Mouse (Mus musculus) kidney, embryonic 16.5 days (tissue): ENCODE measurements around the gene Abcf2. TPM values are rescaled to one million over a fixed set of nuclear protein-coding genes. Genes with fewer than 3 reads are reported as not detected.

Experiments
- ATAC-seq: fragments of 200-750 bp; cut with Nextera tagmentation; 2 replicates; pipeline ENCODE4 v1.8.0; 2017; ENCODE audit warnings: moderate TSS enrichment; ENCODE audit not compliant: low FRiP score, low TSS enrichment
- H3K27ac ChIP-seq: fragments of 300-500 bp; sonication (generic); 2 replicates; pipeline ENCODE4 v1.5.1; 2014; ENCODE audit warnings: low read length
- H3K27me3 ChIP-seq: fragments of 300-500 bp; sonication (generic); 2 replicates; pipeline ENCODE4 v1.6.1; 2014; ENCODE audit warnings: low read length, control low read depth, mixed read lengths; ENCODE audit not compliant: insufficient read depth
- H3K36me3 ChIP-seq: fragments of 300-500 bp; sonication (generic); 2 replicates; pipeline ENCODE4 v1.6.1; 2014; ENCODE audit warnings: low read length, control low read depth, mixed read lengths; ENCODE audit not compliant: insufficient read depth
- H3K4me1 ChIP-seq: fragments of 300-500 bp; sonication (generic); 2 replicates; pipeline ENCODE4 v1.6.1; 2014; ENCODE audit warnings: low read length, control low read depth, mixed read lengths; ENCODE audit not compliant: insufficient read depth
- H3K4me2 ChIP-seq: fragments of 300-500 bp; sonication (generic); replicated peaks from 2 replicates; pipeline ENCODE4 v1.6.1; 2014; ENCODE audit warnings: low read depth, low read length
- H3K4me3 ChIP-seq: fragments of 300-500 bp; sonication (generic); 2 replicates; pipeline ENCODE4 v1.5.1; 2014; ENCODE audit warnings: mild to moderate bottlenecking, low read length
- H3K9ac ChIP-seq: fragments of 300-500 bp; sonication (generic); replicated peaks from 2 replicates; pipeline ENCODE4 v1.6.1; 2014; ENCODE audit warnings: low read length
- H3K9me3 ChIP-seq: fragments of 300-500 bp; sonication (generic); 2 replicates; pipeline ENCODE4 v1.6.1; 2016; ENCODE audit warnings: low read length, control low read depth
- WGBS: fragments of 180-500 bp; shearing (Covaris S2); extraction: QIAGEN DNeasy Blood & Tissue Kit; methylation state at CpG from one replicate; pipeline ENCODE4 v1.1.7; 2014; 5-methylcytosine and 5-hydroxymethylcytosine counted together
- polyA plus RNA-seq: library from polyadenylated mRNA; unstranded; fragments of >200 nt; fragmentation: Nextera tagmentation; extraction: Ambion mirVana; gene quantifications from 2 replicates; pipeline ENCODE4 v1.2.1, GENCODE M21; 2015

The Abcf2 gene
- polyA plus RNA-seq, 1 experiment from 2014 or later, result 118 TPM

GRCm38 (mm10) chr5:24551317-24551688, 26.0 kb downstream of the Abcf2 start:
- H3K4me1 ChIP-seq, result peaks cover 20% of the 10 kb centered on the region
- no peaks in the 10 kb centered on the region for H3K36me3 ChIP-seq
- H3K27me3 ChIP-seq, result peaks cover 18% of the 10 kb centered on the region
- peak overlapping the region; percentile 13; the same call in 1 of the 2 replicates for H3K4me3 ChIP-seq
- H3K9me3 ChIP-seq, result 0 out of 2 replicates have a peak, but pooled peaks cover 3% of the 10 kb centered on the region
- peak overlapping the region; percentile 54 for H3K9ac ChIP-seq
- ATAC-seq, result no peak; the same call in 1 of the 2 replicates
- peak overlapping the region; percentile 57 for H3K4me2 ChIP-seq
- 0 out of 2 replicates have a peak overlapping the region, but pooled peaks have one; percentile 5 for H3K27ac ChIP-seq
- 33% methylated on average over 2 of the region's 2 CpGs for WGBS

DNA sequence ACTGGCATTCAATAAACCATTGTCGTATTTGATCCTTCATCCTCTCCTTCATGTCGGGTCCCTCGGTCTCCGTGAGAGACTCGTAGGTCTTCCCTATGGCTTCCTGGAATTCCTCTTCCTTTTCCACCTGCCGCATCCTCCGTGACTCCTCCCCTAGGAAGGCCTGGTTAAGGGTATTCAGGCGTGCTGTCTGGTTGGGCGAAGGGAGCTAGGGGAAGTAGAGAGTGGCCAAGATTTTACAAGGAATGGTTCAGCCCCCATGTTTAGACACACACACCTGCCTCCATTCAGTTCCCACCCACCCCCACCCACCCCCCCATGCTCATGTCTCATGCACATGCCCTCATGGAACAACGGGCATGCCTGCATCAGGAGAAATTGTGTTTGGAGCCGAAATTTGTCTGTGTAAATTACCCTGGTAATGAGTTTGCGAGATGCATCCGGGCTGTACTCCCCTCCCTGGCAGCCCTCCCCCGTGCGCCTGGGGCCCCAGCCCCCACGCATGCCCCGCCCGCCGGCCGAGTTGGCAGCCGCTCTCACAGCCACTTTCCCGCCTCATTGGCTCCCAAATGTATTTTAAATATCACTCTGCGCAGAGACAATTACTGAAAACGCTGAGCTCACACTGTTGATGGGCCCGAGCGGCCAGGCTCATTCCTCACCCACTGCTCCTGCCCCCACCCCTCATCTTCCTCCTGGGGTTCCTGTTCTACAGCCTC, 26.5 kb downstream of the Abcf2 start:
- 0 out of 2 replicates have a peak overlapping the region, but pooled peaks have one; percentile 5 for H3K27ac ChIP-seq
- H3K4me1 ChIP-seq, result peaks cover 20% of the 10 kb centered on the region
- 15% methylated on average over 26 of the region's 26 CpGs for WGBS
- 0 out of 2 replicates have a peak, but pooled peaks cover 1% of the 10 kb centered on the region for H3K9me3 ChIP-seq
- peak overlapping the region; percentile 13; the same call in 1 of the 2 replicates for H3K4me3 ChIP-seq
- no peaks in the 10 kb centered on the region for H3K36me3 ChIP-seq
- H3K4me2 ChIP-seq, result peak overlapping the region; percentile 57
- peaks cover 18% of the 10 kb centered on the region for H3K27me3 ChIP-seq
- peak; percentile 74 for ATAC-seq
- H3K9ac ChIP-seq, result peak overlapping the region; percentile 54

- H3K27me3 ChIP-seq, result peaks cover 5% of the 10 kb centered on the region; the same call in 1 of the 2 replicates
- WGBS, result 78% methylated on average over 7 of the region's 7 CpGs
Measured at GRCm38 (mm10) chr5:24542643-24543042, 34.6 kb downstream of the Abcf2 start.

GRCm38 (mm10) chr5:24541144-24541569, 36.1 kb downstream of the Abcf2 start:
- no peaks in the 10 kb centered on the region for H3K9me3 ChIP-seq
- 15% methylated on average over 6 of the region's 6 CpGs for WGBS
- peak overlapping the region; percentile 51 for H3K4me2 ChIP-seq
- no peak overlapping the region for H3K4me3 ChIP-seq
- H3K9ac ChIP-seq, result no peak overlapping the region
- peaks cover 17% of the 10 kb centered on the region for H3K4me1 ChIP-seq
- H3K27me3 ChIP-seq, result peaks cover 5% of the 10 kb centered on the region; the same call in 1 of the 2 replicates
- H3K36me3 ChIP-seq, result no peaks in the 10 kb centered on the region
- ATAC-seq, result peak; percentile 29; the same call in 1 of the 2 replicates
- no peak overlapping the region for H3K27ac ChIP-seq

More at GRCm38 (mm10) chr5:24542643-24543042, 34.6 kb downstream of the Abcf2 start:
- Histone ChIP-seq H3K9ac (no peak overlapping the region), H3K36me3 (no peaks in the 10 kb centered on the region), H3K27ac (no peak overlapping the region), H3K9me3 (no peaks in the 10 kb centered on the region), H3K4me3 (no peak overlapping the region), H3K4me1 (peaks cover 17% of the 10 kb centered on the region), H3K4me2 (no peak overlapping the region)
- ATAC-seq, result no peak

DNA sequence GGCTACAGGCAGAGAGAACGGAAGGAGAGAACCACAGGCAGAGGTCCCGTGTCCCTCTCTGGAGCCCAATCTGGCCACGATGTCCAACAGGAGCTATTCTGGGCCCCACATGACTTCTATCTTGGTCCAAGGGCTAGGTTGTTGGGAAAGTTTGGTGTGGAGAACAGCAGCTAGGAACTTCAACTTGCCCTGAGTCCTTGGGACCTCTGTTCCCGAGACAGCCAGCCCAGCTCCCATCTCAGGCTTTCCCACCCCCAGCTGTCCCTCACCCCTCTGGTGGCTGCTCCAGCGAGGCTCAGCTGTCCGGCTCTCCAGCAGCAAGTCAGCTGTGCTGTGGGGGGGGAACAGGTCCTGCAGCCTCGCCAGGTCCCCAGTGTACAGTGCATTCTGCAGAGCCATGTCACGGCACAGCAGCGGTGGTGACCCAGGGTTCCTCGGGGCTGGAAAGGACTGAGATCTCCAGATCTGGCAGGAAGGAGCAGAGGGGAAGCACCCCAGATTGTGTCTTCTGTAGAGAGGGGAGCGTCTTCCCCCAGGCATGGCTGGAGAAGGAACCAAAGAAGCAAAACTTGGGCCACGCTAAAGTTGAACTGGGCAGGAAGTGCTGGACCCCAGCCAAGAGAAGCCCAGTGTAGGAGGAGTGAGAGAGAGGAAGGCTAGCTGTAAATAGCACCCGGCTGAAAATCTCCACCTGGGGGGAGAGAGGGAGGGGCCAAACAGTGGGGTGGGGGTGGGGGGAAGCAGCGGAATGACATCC, 36.7 kb downstream of the Abcf2 start, which contains the start of gene Asb10:
Gene Asb10, minus strand, starts transcription at position 592 of the 757 bp plus-strand sequence.
- peaks cover 17% of the 10 kb centered on the region for H3K4me1 ChIP-seq
- H3K4me2 ChIP-seq, result peak within 1 kb of the TSS; percentile 51
- H3K9me3 ChIP-seq, result no peaks in the 10 kb centered on the region
- whole genome bisulfite sequencing, result 15% methylated on average over 14 of the region's 14 CpGs
- peak within 1 kb of the TSS; percentile 1; the same call in 1 of the 2 replicates for H3K9ac ChIP-seq
- peak; percentile 79 for ATAC-seq
- peak within 1 kb of the TSS; percentile 26 for H3K4me3 ChIP-seq
- H3K36me3 ChIP-seq, result no peaks in the 10 kb centered on the region
- peaks cover 5% of the 10 kb centered on the region; the same call in 1 of the 2 replicates for H3K27me3 ChIP-seq
- H3K27ac ChIP-seq, result peak within 1 kb of the TSS; percentile 46

- WGBS, result 72% methylated on average over 22 of the region's 22 CpGs
- peaks cover 5% of the 10 kb centered on the region; the same call in 1 of the 2 replicates for H3K27me3 ChIP-seq
- no peaks in the 10 kb centered on the region for H3K9me3 ChIP-seq
- no peak for ATAC-seq
- no peak overlapping the region for H3K9ac ChIP-seq
- no peak overlapping the region for H3K4me3 ChIP-seq
- no peaks in the 10 kb centered on the region for H3K36me3 ChIP-seq
- H3K27ac ChIP-seq, result no peak overlapping the region
- peaks cover 17% of the 10 kb centered on the region for H3K4me1 ChIP-seq
- peak overlapping the region; percentile 51; the same call in 1 of the 2 replicates for H3K4me2 ChIP-seq
Measured at GRCm38 (mm10) chr5:24539571-24540296, 37.5 kb downstream of the Abcf2 start.

DNA sequence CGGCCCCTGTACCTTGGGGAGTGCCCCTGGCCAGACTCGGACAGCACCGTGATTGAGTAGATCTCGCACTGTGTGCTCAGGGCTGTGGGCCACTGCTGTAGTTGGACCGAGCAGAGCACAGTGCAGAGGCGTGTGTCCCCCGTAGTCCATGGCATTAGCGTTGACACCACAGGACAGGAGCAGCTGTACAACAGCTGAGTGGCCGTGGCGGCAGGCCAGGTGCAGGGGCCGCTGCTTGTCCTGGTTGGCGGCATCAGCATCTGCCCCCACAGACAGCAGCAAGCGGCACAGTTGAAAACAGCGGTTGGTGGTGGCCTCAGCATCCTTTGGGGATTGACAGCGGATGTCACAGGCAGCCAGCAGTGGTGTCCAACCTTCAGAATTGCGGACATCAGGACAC, 39.6 kb downstream of the Abcf2 start:
- no peak overlapping the region for H3K27ac ChIP-seq
- no peak overlapping the region for H3K4me3 ChIP-seq
- no peak overlapping the region for H3K9ac ChIP-seq
- no peak for ATAC-seq
- no peaks in the 10 kb centered on the region for H3K9me3 ChIP-seq
- H3K36me3 ChIP-seq, result no peaks in the 10 kb centered on the region
- peaks cover 17% of the 10 kb centered on the region for H3K4me1 ChIP-seq
- 61% methylated on average over 16 of the region's 16 CpGs for WGBS
- peaks cover 7% of the 10 kb centered on the region; the same call in 1 of the 2 replicates for H3K27me3 ChIP-seq
- no peak overlapping the region for H3K4me2 ChIP-seq

DNA sequence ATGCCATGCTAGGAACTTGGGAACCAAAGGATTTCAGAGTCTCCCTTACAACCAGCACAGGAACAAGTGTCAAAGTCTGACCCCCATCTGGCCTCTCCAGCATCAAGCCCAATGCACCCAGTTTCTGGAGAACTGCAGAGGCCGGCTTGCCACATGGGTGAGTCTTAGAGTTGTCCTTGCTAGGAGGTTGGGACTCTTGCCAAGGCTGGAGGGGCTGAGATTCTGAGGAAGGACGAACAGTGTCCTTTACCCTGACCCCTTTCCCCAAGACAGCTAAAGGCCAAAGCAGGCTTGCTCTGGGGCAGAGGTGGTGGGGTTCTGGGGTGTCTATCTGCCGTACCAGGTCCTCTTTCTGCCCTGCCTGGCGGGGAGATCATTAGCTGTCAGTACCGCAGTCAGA, 40.8 kb downstream of the Abcf2 start:
- peaks cover 17% of the 10 kb centered on the region for H3K4me1 ChIP-seq
- no peak overlapping the region for H3K4me2 ChIP-seq
- H3K27ac ChIP-seq, result no peak overlapping the region
- no peaks in the 10 kb centered on the region for H3K36me3 ChIP-seq
- no peaks in the 10 kb centered on the region for H3K9me3 ChIP-seq
- no peak overlapping the region for H3K4me3 ChIP-seq
- 80% methylated on average over 5 of the region's 5 CpGs for WGBS
- no peak overlapping the region for H3K9ac ChIP-seq
- peaks cover 14% of the 10 kb centered on the region for H3K27me3 ChIP-seq
- no peak for ATAC-seq

- Histone ChIP-seq H3K36me3 (no peaks in the 10 kb centered on the region), H3K27me3 (peaks cover 22% of the 10 kb centered on the region), H3K4me2 (no peak overlapping the region), H3K4me1 (peaks cover 9% of the 10 kb centered on the region), H3K4me3 (no peak overlapping the region), H3K9ac (no peak overlapping the region), H3K9me3 (no peaks in the 10 kb centered on the region), H3K27ac (no peak overlapping the region)
- 86% methylated on average over 3 of the region's 3 CpGs for WGBS
- ATAC-seq, result no peak
Measured at GRCm38 (mm10) chr5:24535731-24536130, 41.5 kb downstream of the Abcf2 start.
